Mouse (Mus musculus): ENCODE data around the gene Gstp1. TPM values are rescaled to one million over a fixed set of nuclear protein-coding genes. Genes with fewer than 3 reads are reported as not detected.
"Not testable (repeated sequence)": the region's sequence is repeated elsewhere in the genome, so short reads cannot be mapped to it uniquely, and the experiment has no call there.

Gene Gstp1
- total RNA-seq (2022): 100 to 1,000 TPM; 405 to 436 (median 416) TPM

DNA sequence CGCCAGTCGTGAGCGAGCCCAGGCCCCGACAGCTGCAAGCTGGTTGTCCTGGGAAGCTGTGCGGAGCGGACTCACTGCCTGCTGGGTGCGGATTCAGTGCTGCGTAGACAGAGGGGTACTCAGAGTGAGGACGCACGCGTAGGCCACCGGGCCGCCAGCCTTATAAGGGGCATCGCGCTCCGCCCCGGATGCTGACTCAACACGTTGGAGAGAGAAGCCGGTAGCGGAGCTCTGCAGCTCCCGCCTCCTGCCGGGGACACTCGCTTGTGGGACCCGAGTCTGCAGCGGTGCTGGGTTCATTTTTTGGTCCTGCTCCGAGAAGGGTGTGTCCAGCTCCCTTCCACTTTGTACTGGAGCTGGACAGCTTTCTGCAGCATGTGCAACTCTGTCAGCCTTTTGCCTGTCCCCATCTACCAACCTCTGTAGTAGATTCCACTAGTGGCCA, at the start of gene Gstp1:
Gene Gstp1 (minus strand): TSS at position 198 of the 445 bp plus-strand sequence.
- DNase-seq (ENCODE audit: low spot score in 2 of 2): peak; percentile 84 to 85

DNA sequence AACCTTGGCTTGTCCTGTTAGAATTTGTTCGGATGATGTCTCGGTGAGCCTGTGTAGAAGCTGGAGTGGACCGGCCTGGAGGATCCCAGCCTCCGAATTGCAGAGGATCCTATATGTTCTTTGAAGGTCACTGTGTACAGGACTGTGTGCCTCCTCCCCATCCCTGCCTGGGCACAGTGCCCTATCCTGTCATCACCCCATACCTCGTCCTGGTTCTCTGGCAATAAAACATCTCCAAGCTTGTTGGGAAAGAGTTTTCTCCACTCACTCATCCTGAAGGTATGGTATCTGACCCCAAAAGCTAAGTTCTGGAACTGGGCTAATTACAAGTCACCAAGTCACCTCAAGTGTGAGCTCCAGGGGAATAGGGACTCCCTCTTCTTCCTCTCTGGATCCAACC, 49.3 kb upstream of the Gstp1 start:
- DNase-seq (ENCODE audit: low spot score in 2 of 2): no peak

GRCm38 (mm10) chr19:4086156-4086555, 48.4 kb upstream of the Gstp1 start:
- DNase-seq (ENCODE audit: low spot score in 2 of 2): no peak

DNA sequence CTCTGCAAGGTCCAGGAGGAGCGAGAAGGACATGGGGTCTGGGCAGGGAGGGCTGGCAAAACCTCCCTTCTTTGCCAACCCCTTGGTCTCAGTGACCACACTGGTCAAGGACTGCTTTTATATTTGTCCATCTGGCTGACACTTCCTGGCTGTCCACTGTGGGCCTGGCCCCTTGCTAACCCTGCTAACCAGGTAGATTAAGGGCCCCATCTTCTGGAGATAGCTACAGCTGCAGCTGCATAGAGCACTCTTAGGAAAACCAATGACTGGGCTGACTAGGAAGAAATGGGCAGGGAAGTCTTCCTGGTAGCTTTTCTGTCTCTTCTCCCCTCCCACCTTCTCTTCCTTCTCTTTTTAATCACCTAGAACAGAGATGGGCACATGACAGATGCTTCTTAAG, 47.2 kb upstream of the Gstp1 start:
- DNase-seq (ENCODE audit: low spot score in 2 of 2): no peak

DNA sequence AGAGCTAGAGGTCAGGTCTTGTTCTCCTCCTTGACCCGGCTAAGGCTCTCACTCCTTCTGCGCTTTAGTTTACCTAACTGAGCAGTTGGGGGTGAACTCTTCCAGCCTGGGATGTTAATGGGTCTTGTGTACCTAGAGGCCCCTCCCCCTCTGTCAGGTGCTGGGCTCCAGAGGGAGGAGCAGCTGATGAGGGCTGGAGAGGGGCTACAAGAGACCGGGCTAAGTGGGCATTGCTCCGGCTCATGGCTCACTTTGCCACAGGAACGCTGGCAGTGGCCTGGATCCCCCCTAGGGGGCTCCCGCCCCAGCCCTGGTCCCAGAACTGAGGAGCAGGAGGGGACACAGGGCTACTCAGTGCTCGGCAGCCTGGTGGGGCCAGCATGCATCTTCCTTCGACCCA, 46.0 kb upstream of the Gstp1 start:
- no peak for DNase-seq (ENCODE audit: low spot score in 2 of 2)

- DNase-seq (ENCODE audit: low spot score in 2 of 2): no peak
Observed at GRCm38 (mm10) chr19:4083316-4083715, 45.5 kb upstream of the Gstp1 start.

DNA sequence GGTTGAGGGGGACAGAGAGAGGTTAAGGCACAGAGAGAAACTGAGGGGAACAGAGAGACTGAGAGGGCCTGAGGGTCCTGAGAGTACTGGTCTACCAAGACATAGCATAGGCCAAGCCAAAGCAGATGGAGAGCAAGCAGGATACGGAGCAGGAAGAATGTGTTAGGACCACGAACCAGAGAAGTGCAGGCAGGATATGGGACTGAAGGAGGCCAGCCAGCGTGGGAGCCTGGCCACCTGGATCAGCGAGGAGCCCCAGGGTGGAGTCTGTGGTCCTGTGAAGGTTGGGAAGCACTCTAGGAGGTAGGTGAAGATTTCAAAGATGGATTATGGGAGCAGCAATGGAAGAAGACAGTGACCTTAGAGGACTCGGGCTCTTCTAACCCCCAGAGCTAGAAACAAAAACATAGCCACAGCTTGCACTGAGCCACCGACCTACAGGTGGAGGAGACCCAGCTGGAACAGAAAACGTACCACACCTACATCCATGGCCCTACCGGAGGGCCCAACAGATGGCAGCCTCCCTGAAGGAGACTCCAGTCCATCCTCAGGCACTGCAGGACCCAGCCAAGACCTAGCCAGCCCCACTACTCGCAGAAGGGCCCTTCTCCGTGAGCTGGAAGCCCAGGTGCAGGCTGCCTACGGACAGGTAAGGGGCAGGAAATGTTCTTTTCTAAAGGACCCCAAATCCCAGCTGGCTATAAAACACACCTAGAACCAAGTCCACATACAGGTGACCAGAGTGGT, 44.6 kb upstream of the Gstp1 start:
- no peak for DNase-seq (ENCODE audit: low spot score in 2 of 2)

- no peak for DNase-seq (ENCODE audit: low spot score in 2 of 2)
Observed at GRCm38 (mm10) chr19:4081394-4081793, 43.6 kb upstream of the Gstp1 start, which contains the start of gene Cabp2. Gene Cabp2 (plus strand): TSS chr19:4081578.

DNA sequence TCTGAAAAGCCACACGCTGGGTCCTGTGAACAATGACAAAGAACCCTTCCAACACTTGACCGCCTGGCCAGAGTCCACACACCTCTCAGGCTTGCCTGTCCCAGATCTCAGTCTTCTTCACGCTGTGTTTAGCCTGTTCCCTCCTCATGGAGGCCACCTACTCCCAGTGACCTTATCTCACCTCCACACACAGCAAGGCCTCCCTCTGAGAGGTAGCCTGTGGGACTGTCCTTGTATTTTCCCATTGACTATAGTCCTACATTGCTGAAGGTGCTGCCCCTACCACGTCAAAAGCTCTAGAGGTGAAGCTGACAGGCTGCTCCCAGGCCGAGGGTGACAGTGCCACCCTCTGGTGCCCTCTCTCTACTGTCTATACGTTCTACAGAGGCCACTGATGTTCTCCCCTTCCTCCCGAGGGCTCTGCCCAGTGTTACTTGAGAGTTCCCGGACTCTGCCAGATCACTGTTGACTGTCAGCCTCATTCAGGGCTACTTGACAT, 42.8 kb upstream of the Gstp1 start:
- no peak for DNase-seq (ENCODE audit: low spot score in 2 of 2)

DNA sequence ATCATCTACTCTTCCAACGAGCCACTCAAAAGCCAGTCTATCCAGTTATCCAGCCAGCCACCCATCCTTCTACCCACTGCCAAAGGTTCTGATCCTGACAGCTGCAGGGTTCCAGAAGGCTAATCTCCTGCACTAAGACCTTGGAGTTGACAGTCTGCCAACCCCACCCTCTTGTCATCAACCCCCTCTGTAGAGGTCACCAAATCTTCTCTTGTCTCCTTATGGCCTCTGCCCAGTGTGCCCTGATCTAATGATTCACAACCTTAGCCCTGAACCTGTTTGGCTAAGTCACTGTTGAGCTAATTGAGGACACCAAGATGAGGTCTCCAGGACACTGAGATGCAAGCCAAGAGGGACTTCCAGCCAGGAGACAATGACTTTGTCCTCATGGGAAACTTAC, 41.8 kb upstream of the Gstp1 start:
- no peak for DNase-seq (ENCODE audit: low spot score in 2 of 2)

- DNase-seq (ENCODE audit: low spot score in 2 of 2): no peak
Observed at GRCm38 (mm10) chr19:4075531-4075930, 37.7 kb upstream of the Gstp1 start.

DNA sequence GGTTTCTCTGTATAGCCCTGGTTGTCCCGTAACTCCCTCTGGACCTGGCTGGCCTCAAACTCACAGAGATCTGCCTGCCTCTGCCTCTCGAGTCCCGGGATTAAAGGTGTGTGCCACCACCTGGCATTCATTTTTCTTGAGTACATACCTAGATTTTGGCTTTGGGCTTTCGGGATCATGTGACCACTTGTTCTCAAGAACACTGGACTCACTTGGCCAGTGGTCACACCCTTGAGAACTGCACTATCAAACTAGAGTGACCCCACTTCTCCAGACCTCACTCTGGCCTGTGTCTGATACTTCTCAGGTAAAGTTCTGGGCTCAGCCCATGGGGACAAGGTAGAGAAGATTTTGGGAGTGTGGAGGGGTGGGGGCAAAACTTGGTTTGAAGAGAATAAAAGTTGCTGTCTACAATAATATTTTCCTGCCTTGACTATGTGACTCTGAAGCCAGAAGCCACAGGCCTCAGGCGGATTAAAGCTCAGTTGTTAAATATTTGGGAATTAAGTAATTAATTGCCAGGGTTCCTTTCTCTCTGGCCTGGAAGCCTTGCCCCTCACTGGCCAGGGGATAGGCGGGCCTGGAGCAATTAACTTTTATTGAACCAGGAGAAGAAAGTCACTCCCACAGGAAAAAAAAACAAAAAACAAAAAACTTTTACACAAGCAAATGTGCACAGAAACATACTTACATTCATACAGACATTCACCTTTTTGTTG, 35.1 kb upstream of the Gstp1 start:
- DNase-seq (ENCODE audit: low spot score in 2 of 2): no peak

- DNase-seq (ENCODE audit: low spot score in 2 of 2): no peak
Observed at GRCm38 (mm10) chr19:4071406-4071805, 33.6 kb upstream of the Gstp1 start.

GRCm38 (mm10) chr19:4070756-4071155, 33.0 kb upstream of the Gstp1 start:
- DNase-seq (ENCODE audit: low spot score in 2 of 2): no peak

DNA sequence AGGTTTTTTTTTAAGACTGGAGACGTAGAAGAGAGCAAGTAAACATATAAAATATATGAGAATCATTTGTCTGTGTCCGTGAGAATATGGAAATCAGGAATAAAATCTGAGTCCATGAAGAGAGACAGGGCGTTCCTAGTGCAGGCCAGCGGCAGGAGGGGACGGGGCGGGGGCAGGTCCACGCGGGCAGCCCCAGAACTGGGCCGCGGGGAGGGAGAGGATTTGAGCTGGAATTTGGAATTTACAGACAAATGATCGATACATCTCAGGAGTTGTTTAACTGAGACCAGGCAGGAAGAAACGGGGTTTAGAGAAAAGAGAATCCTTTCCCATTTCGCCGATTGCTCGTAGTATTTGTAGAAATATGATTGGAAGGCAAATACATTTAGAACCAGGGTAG, 32.5 kb upstream of the Gstp1 start:
- no peak for DNase-seq (ENCODE audit: low spot score in 2 of 2)

GRCm38 (mm10) chr19:4068717-4069410, 31.1 kb upstream of the Gstp1 start:
- no peak for DNase-seq (ENCODE audit: low spot score in 2 of 2)

- not testable (repeated sequence) for DNase-seq (ENCODE audit: low spot score in 2 of 2)
Observed at GRCm38 (mm10) chr19:4068242-4068641, 30.5 kb upstream of the Gstp1 start.

GRCm38 (mm10) chr19:4066877-4067276, 29.1 kb upstream of the Gstp1 start:
- DNase-seq (ENCODE audit: low spot score in 2 of 2): no peak

- no peak for DNase-seq (ENCODE audit: low spot score in 2 of 2)
Observed at GRCm38 (mm10) chr19:4066280-4066679, 28.5 kb upstream of the Gstp1 start.

DNA sequence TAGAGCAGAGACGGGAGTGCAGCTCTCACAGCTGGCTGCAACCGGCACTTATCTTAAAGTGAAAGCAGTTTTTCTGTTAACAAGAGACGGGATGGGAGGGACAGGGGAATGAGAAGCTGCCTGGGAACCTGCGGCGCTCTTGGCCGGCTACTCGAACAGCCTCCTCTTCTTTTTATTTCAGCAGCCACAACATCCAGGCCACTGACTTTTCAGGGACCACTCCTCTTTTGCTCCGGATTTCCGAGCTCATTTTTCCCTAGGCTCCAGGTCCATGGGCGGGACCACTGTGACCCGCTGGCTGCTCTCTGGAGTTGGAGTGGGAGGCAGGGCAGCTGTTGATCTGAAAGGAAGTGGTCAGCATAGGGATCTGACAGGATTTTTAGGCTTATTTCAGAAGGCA, 26.7 kb upstream of the Gstp1 start:
- DNase-seq (ENCODE audit: low spot score in 2 of 2): not testable (repeated sequence)

- DNase-seq (ENCODE audit: low spot score in 2 of 2): not testable (repeated sequence)
Observed at GRCm38 (mm10) chr19:4063357-4063756, 25.6 kb upstream of the Gstp1 start.

- DNase-seq (ENCODE audit: low spot score in 2 of 2): no peak
Observed at GRCm38 (mm10) chr19:4060899-4061465, 23.2 kb upstream of the Gstp1 start.
